ENCODE assay signal across 7 mouse cellular contexts in the genomic region with DNA sequence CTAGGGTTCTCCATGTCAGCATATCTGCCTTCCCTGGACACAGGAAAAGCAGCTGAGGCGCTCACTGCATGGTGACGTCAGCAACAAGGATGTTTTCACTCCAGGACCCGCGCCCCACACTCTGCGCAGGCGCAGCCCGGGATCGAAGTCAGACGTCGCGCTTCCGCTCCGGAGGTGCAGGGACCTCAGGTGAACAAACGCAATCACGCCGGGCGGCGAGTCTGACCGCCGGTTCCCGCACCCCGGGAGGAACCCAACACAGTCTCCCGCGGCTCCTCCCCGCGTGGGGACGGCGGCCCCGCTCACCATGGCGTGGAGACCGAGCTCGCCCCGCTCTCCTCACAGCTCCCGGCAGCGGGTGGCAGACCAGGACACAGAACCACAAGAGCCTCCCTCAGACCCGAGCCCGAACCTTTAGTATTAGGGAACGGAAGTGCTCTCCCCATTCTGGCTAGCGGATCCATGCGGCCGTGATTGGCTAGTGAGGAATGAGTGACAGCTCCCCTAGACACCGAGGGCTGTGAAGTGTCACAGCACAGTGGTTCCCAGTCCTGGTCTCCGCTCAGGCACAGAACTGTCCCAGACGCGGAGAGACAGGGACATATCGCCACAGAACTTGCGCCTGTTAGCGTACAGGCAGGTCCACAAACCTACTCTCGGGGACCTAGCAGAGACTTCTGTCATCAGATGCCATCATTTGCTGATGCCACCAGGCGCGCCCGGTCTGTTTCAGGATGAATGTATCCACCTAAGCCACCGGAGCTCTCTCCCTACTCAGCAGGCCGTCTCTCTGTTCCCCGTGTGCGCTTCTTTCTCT. TPM values are rescaled to one million over a fixed set of nuclear protein-coding genes. Genes with fewer than 3 reads are reported as not detected.
DNase-seq lines count a peak whose midpoint lies in the region; ATAC-seq and TF ChIP-seq lines count a peak whose summit lies in the region.
"Not testable (repeated sequence)": the region's sequence is repeated elsewhere in the genome, so short reads cannot be mapped to it uniquely, and the experiment has no call there.

No protein-coding gene starts in this region.

- H3K27ac ChIP-seq in intestine, postnatal 0 days (ENCODE audit: low read depth, low read length): peak overlapping the region; percentile 89
- H3K27ac ChIP-seq in midbrain, embryonic 11.5 days (ENCODE audit: low read depth, low read length): peak overlapping the region; percentile 68

- not testable (repeated sequence) for H3K27me3 ChIP-seq in intestine, postnatal 0 days (replicated peaks; ENCODE audit: control insufficient read depth, insufficient read depth, low read length); midbrain, embryonic 11.5 days (ENCODE audit: control insufficient read depth, insufficient read depth, low read length)

- H3K4me2 ChIP-seq in intestine, postnatal 0 days (replicated peaks; ENCODE audit: low read depth): peak overlapping the region; percentile 86
- peak overlapping the region; percentile 73 for H3K4me2 ChIP-seq in midbrain, embryonic 11.5 days

- intact Hi-C loops in left cerebral cortex, postnatal 4 days (cut with DNase I): not testable (repeated sequence)

- H3K4me3 ChIP-seq in intestine, postnatal 0 days (ENCODE audit: low read depth, low read length): peak overlapping the region; percentile 47
- H3K4me3 ChIP-seq in midbrain, embryonic 11.5 days (ENCODE audit: low read depth, low read length): peak overlapping the region; percentile 47

- not testable (repeated sequence) for H3K36me3 ChIP-seq in intestine, postnatal 0 days (ENCODE audit: control insufficient read depth, insufficient read depth); midbrain, embryonic 11.5 days (ENCODE audit: control insufficient read depth, insufficient read depth, low read length)

- peak overlapping the region; percentile 48 for H3K9ac ChIP-seq in intestine, postnatal 0 days (ENCODE audit: low read depth, low read length)
- H3K9ac ChIP-seq in midbrain, embryonic 11.5 days (ENCODE audit: low read length): peak overlapping the region; percentile 62

- H3K4me1 ChIP-seq in intestine, postnatal 0 days (replicated peaks; ENCODE audit: control insufficient read depth, insufficient read depth, low read length); midbrain, embryonic 11.5 days (ENCODE audit: control insufficient read depth, insufficient read depth, low read length): not testable (repeated sequence)

- peak; percentile 97 for ATAC-seq in intestine, postnatal 0 days
- peak; percentile 99 for ATAC-seq in midbrain, embryonic 11.5 days (ENCODE audit: low FRiP score)

- DNase-seq in adrenal gland, adult 18-20 months (ENCODE audit: low spot score in 2 of 2): peak; percentile 82 to 85
- DNase-seq in embryo, embryonic 9.5 days (ENCODE audit: extremely low spot score): peak; percentile 72
- DNase-seq in gastrocnemius, postnatal 4 days (ENCODE audit: low spot score in 2 of 2): peak; percentile 71 to 89
- DNase-seq in left cerebral cortex, postnatal 4 days: peak; percentile 93
- peak; percentile 95 for DNase-seq in midbrain, embryonic 11.5 days (ENCODE audit: low spot score, missing footprints)
- peak; percentile 78 for DNase-seq in skeletal muscle tissue, adult 2 months (ENCODE audit: low read depth, low spot score)

- TF ChIP-seq CTCF in intestine, postnatal 0 days (IDR thresholded peaks at IDR 0.05; ENCODE audit: low read depth): not testable (repeated sequence)

- 0% methylated on average over 56 of the region's 56 CpGs for WGBS in intestine, postnatal 0 days
- WGBS in midbrain, embryonic 11.5 days: under 1% methylated on average over 52 of the region's 56 CpGs

- not testable (repeated sequence) for H3K9me3 ChIP-seq in intestine, postnatal 0 days (ENCODE audit: control insufficient read depth); midbrain, embryonic 11.5 days (ENCODE audit: control insufficient read depth, low read length)

RNA-seq across cellular contexts. Expression of a gene that starts 4.2 kb away (rescaled TPM):
- total RNA-seq in adrenal gland, adult 18-20 months (2021): 1 to 10 TPM; 2.3 to 3.5 TPM
- total RNA-seq in gastrocnemius, postnatal 4 days (2021): 1 to 10 TPM; 3.8 to 4.0 TPM
- polyA plus RNA-seq in intestine, postnatal 0 days (2015; fragmentation: Nextera tagmentation; extraction: Ambion mirVana): 3.4 and 3.7 TPM in 2 replicates
- 1 to 10 TPM; 4.4 to 5.7 TPM for total RNA-seq in left cerebral cortex, postnatal 4 days (2021)
- polyA plus RNA-seq in midbrain, embryonic 11.5 days (2014; fragmentation: Nextera tagmentation; extraction: Ambion mirVana): 6.3 and 6.7 TPM in 2 replicates

RNA-seq across cellular contexts. Expression of a gene that starts 7.4 kb away (rescaled TPM):
- 1 to 10 TPM in 1 of 2 experiments, under 1 TPM in 1; 0.70 to 1.3 TPM for total RNA-seq in adrenal gland, adult 18-20 months (2021)
- 1 to 10 TPM; 1.9 to 2.0 TPM for total RNA-seq in gastrocnemius, postnatal 4 days (2021)
- 1.5 and 1.6 TPM in 2 replicates for polyA plus RNA-seq in intestine, postnatal 0 days (2015; fragmentation: Nextera tagmentation; extraction: Ambion mirVana)
- total RNA-seq in left cerebral cortex, postnatal 4 days (2021): 1 to 10 TPM; 4.9 to 5.9 TPM
- 2.1 and 2.7 TPM in 2 replicates for polyA plus RNA-seq in midbrain, embryonic 11.5 days (2014; fragmentation: Nextera tagmentation; extraction: Ambion mirVana)

RNA-seq across cellular contexts. Expression of a gene that starts 13.8 kb away (rescaled TPM):
- 10 to 100 TPM; 17.4 to 17.9 TPM for total RNA-seq in adrenal gland, adult 18-20 months (2021)
- 10 to 100 TPM; 15.3 to 15.9 TPM for total RNA-seq in gastrocnemius, postnatal 4 days (2021)
- polyA plus RNA-seq in intestine, postnatal 0 days (2015; fragmentation: Nextera tagmentation; extraction: Ambion mirVana): 10.2 and 10.9 TPM in 2 replicates
- total RNA-seq in left cerebral cortex, postnatal 4 days (2021): 10 to 100 TPM; 16.7 to 18.2 TPM
- 21.3 and 24.4 TPM in 2 replicates for polyA plus RNA-seq in midbrain, embryonic 11.5 days (2014; fragmentation: Nextera tagmentation; extraction: Ambion mirVana)

RNA-seq across cellular contexts. Expression of a gene that starts 25.2 kb away (rescaled TPM):
- 1 to 10 TPM; 2.0 to 2.2 TPM for total RNA-seq in adrenal gland, adult 18-20 months (2021)
- 1 to 10 TPM; 1.8 to 1.9 TPM for total RNA-seq in gastrocnemius, postnatal 4 days (2021)
- 2.7 and 2.9 TPM in 2 replicates for polyA plus RNA-seq in intestine, postnatal 0 days (2015; fragmentation: Nextera tagmentation; extraction: Ambion mirVana)
- total RNA-seq in left cerebral cortex, postnatal 4 days (2021): 100 to 1,000 TPM in 1 of 2 experiments, 10 to 100 TPM in 1; 99.6 to 101 TPM
- 81.9 and 89.1 TPM in 2 replicates for polyA plus RNA-seq in midbrain, embryonic 11.5 days (2014; fragmentation: Nextera tagmentation; extraction: Ambion mirVana)

RNA-seq across cellular contexts. Expression of a gene that starts 41.2 kb away (rescaled TPM):
- 1 to 10 TPM; 2.3 to 4.3 TPM for total RNA-seq in adrenal gland, adult 18-20 months (2021)
- total RNA-seq in gastrocnemius, postnatal 4 days (2021): under 1 TPM in 1 of 2 experiments, not detected in 1; 0.32 TPM
- 3.6 and 4.2 TPM in 2 replicates for polyA plus RNA-seq in intestine, postnatal 0 days (2015; fragmentation: Nextera tagmentation; extraction: Ambion mirVana)
- 100 to 1,000 TPM; 110 to 119 TPM for total RNA-seq in left cerebral cortex, postnatal 4 days (2021)
- 61.2 and 65.6 TPM in 2 replicates for polyA plus RNA-seq in midbrain, embryonic 11.5 days (2014; fragmentation: Nextera tagmentation; extraction: Ambion mirVana)

Comparison
In these comparisons a context has a peak if more than half of its experiments do, and no peak if none do; other contexts are left out.
1. Peak in every context shown above with its lines: DNase-seq, ATAC-seq, H3K4me3 ChIP-seq and H3K27ac ChIP-seq.